Mouse (Mus musculus) liver, adult 10 weeks (tissue): ENCODE results near the gene Bod1. TPM values are rescaled to one million over a fixed set of nuclear protein-coding genes. Genes with fewer than 3 reads are reported as not detected.

Source experiments
- polyA plus RNA-seq: library from polyadenylated mRNA; stranded (reverse); fragments of 350-450 nt; fragmentation: Illumina TruSeq; extraction: RNeasy Lipid Tissue Mini Kit (QIAGEN cat#74804); gene quantifications from one replicate; pipeline ENCODE4 v1.2.3, GENCODE M21; 2014; ENCODE audit warnings: low read depth, low replicate concordance

The Bod1 gene
- 17.5 TPM for polyA plus RNA-seq

DNA sequence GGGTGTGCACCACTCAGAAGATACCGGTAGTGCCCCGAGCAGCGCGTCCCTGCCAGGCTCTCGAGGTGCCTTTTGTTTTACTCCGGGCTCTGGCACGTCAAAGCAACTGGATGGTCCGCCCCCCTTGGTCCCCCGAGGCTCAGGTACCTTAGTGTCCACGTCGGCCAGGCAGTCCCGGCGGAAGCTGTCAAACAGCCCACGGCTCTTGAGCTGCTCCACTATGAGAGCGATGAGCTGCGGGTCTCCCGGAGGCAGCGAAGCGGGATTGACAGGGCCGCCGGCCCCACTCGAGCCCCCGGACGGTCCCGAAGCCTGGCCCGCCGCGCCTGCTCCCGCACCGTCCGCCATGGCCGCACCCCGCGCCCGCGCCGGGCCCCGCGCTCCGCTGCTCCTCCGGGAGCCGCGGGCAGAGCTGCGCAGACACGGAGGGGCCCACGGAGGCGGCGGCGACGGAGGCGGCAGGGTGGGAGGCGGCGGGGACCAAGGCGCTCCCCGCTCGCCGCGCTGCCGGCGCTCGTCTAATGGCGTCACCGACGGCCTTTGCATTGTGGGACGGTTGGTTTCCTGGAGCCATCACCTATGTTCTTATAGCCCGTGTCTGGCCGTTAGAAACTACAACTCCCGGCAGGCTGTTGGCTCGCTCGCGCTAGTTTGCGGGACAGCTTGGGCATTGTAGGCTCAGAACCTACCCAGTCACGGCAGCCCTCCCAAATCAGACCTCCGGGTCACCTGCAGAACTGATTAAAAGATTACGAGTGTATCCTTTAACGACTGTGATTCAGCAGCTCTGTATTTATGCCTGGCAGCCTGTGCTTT, at the start of gene Bod1:
Gene Bod1, minus strand, starts transcription at position 532 of the 816 bp plus-strand sequence.

Other genes with a start within 250 kb of the Bod1 start
- 118 TPM for gene Cpeb4, start 200.3 kb upstream of the Bod1 start, polyA plus RNA-seq